Mouse (Mus musculus): ENCODE results near the gene Xk.

- TF ChIP-seq CTCF (IDR thresholded peaks at IDR 0.05; ENCODE audit: low read depth): no peak
- TF ChIP-seq EP300 (optimal IDR thresholded peaks at IDR 0.05): no peak
These were observed 15.8 kb upstream of the Xk start, which contains the start of gene Gm14862 for GRCm38 (mm10) chrX:9256766-9257165.

Measured in stomach, postnatal 0 days (tissue).